ENCODE assay signal across 19 mouse cellular contexts in the genomic region with DNA sequence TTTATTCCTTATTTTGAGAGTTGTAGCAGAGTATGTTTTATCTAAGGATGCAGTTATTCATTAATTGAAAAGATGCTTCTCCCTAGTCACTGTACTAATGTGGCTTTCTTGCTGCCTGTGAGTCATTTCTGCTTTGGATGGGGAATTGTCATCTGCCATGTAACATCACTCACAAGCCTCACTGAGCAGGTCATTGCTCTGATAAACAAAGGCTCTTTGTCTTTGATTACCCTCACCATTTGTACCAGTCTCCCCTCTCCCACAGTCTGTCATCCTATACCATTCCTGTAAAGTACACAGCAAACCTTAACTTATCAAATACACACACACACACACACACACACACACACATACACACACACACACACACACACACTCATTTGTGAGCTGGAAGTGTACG. TPM values are rescaled to one million over a fixed set of nuclear protein-coding genes. Genes with fewer than 3 reads are reported as not detected.
"Had no signal": no experiment of that assay in that cellular context is flagged by ENCODE, and none has a peak within 500 bp of the region (broad histone marks: within the 10 kb centered on the region; RNA-seq: fewer than 3 reads in every experiment).

No protein-coding gene starts in this region.

- H3K27ac ChIP-seq: liver, embryonic 13.5 days; liver, embryonic 15.5 days; lung, embryonic 15.5 days; macrophage; midbrain, embryonic 13.5 days; midbrain, embryonic 15.5 days; neural tube, embryonic 12.5 days had no signal

- H3K36me3 ChIP-seq: liver, embryonic 13.5 days; liver, embryonic 15.5 days; lung, embryonic 15.5 days; midbrain, embryonic 13.5 days; midbrain, embryonic 15.5 days; neural tube, embryonic 12.5 days had no signal

- H3K4me1 ChIP-seq: liver, embryonic 13.5 days; liver, embryonic 15.5 days; lung, embryonic 15.5 days; megakaryocyte, embryonic 14.5 days; midbrain, embryonic 13.5 days; midbrain, embryonic 15.5 days; neural tube, embryonic 12.5 days had no signal

- H3K27me3 ChIP-seq: liver, embryonic 13.5 days; liver, embryonic 15.5 days; lung, embryonic 15.5 days; megakaryocyte, embryonic 14.5 days; midbrain, embryonic 13.5 days; midbrain, embryonic 15.5 days; neural tube, embryonic 12.5 days had no signal

- H3K9me3 ChIP-seq: liver, embryonic 13.5 days; liver, embryonic 15.5 days; lung, embryonic 15.5 days; megakaryocyte, embryonic 14.5 days; midbrain, embryonic 13.5 days; midbrain, embryonic 15.5 days; neural tube, embryonic 12.5 days had no signal

- DNase-seq: liver, embryonic 13.5 days; liver, postnatal 0 days; lung, adult 2 months; lung, postnatal 14 days; lung, postnatal 36 days; right cerebral cortex, postnatal 14 days; thymus, adult 2 months; thymus, postnatal 25 days; thymus, postnatal 4 days had no signal

- H3K4me2 ChIP-seq: liver, embryonic 13.5 days; liver, embryonic 15.5 days; lung, embryonic 15.5 days; midbrain, embryonic 11.5 days; midbrain, embryonic 13.5 days; midbrain, embryonic 15.5 days; neural tube, embryonic 12.5 days had no signal

- H3K4me3 ChIP-seq: liver, embryonic 13.5 days; liver, embryonic 15.5 days; lung, embryonic 15.5 days; megakaryocyte, embryonic 14.5 days; midbrain, embryonic 13.5 days; midbrain, embryonic 15.5 days; neural tube, embryonic 12.5 days had no signal

- H3K9ac ChIP-seq: liver, embryonic 13.5 days; liver, embryonic 15.5 days; liver, postnatal 0 days; lung, embryonic 15.5 days; midbrain, embryonic 13.5 days; midbrain, embryonic 15.5 days; neural tube, embryonic 12.5 days had no signal

- ATAC-seq: liver, postnatal 0 days; lung, postnatal 0 days; midbrain, embryonic 13.5 days; midbrain, embryonic 15.5 days had no signal

RNA-seq across cellular contexts. Expression of a gene that starts 16.1 kb away (rescaled TPM):
- polyA plus RNA-seq: midbrain, embryonic 13.5 days; neural tube, embryonic 14.5 days had no signal
